Mouse (Mus musculus) megakaryocyte, embryonic 14.5 days (primary cell): ENCODE measurements around the gene Cngb1.

Experiments used
- FLI1 ChIP-seq: IDR thresholded peaks from 2 replicates; pipeline ENCODE4 v1.6.1; 2012; ENCODE audit warnings: low read length, inconsistent platforms, mixed read lengths
- GATA1 ChIP-seq: IDR thresholded peaks from 3 replicates; pipeline ENCODE4 v1.6.1; 2012; ENCODE audit warnings: mixed read lengths, low read length, inconsistent platforms, borderline replicate concordance

- TF ChIP-seq GATA1 (no peak), FLI1 (no peak)
These were observed 859 bp downstream of the Cngb1 start for GRCm38 (mm10) chr8:95305526-95305925.
